Mouse (Mus musculus) CD4-positive, CD25-positive, alpha-beta regulatory T cell, adult 4 months (primary cell): Measurements from ENCODE around the gene Hoxa13. TPM values are rescaled to one million over a fixed set of nuclear protein-coding genes. Genes with fewer than 3 reads are reported as not detected.

Source experiments
- ATAC-seq: one replicate; pipeline ENCODE4 v1.8.0; 2017
- polyA plus RNA-seq, 2 experiments: library from polyadenylated mRNA; unstranded; fragments of 100-300 nt; shearing (Covaris generic); gene quantifications; one replicate each; pipeline ENCODE4 v1.2.1; 2017

Gene Hoxa13
- polyA plus RNA-seq, 2 experiments from 2014 or later = not detected

- no peak for ATAC-seq
Observed at GRCm38 (mm10) chr6:52249415-52249738, 11.3 kb downstream of the Hoxa13 start.

- ATAC-seq = no peak
Observed at GRCm38 (mm10) chr6:52248638-52249414, 11.9 kb downstream of the Hoxa13 start.

- ATAC-seq = no peak
Observed at GRCm38 (mm10) chr6:52247766-52248637, 12.7 kb downstream of the Hoxa13 start.

- ATAC-seq = no peak
Observed at GRCm38 (mm10) chr6:52246916-52247315, 13.8 kb downstream of the Hoxa13 start.

- ATAC-seq = peak; percentile 48
Observed at GRCm38 (mm10) chr6:52246403-52246803, 14.3 kb downstream of the Hoxa13 start.

GRCm38 (mm10) chr6:52245757-52246142 is 14.9 kb downstream of the Hoxa13 start, which contains the start of gene Hoxa11:
Hoxa11 (minus strand) TSS chr6:52245810.
- peak; percentile 41 for ATAC-seq

GRCm38 (mm10) chr6:52245040-52245756 is 15.5 kb downstream of the Hoxa13 start:
- no peak for ATAC-seq

- no peak for ATAC-seq
Observed at GRCm38 (mm10) chr6:52244471-52245039, 16.1 kb downstream of the Hoxa13 start.

GRCm38 (mm10) chr6:52243681-52244121 is 17.0 kb downstream of the Hoxa13 start:
- no peak for ATAC-seq

- ATAC-seq = no peak
Observed at GRCm38 (mm10) chr6:52242801-52243332, 17.8 kb downstream of the Hoxa13 start.

GRCm38 (mm10) chr6:52241001-52241621 is 19.6 kb downstream of the Hoxa13 start:
- ATAC-seq = no peak

GRCm38 (mm10) chr6:52240389-52241000 is 20.2 kb downstream of the Hoxa13 start, which contains the start of gene Hoxa10:
Hoxa10 (minus strand) TSS chr6:52240854.
- ATAC-seq = peak; percentile 78

- ATAC-seq = no peak
Observed at GRCm38 (mm10) chr6:52239625-52240388, 20.9 kb downstream of the Hoxa13 start.

GRCm38 (mm10) chr6:52238976-52239375 is 21.7 kb downstream of the Hoxa13 start:
- no peak for ATAC-seq

- no peak for ATAC-seq
Observed at GRCm38 (mm10) chr6:52238155-52238545, 22.5 kb downstream of the Hoxa13 start.

- no peak for ATAC-seq
Observed at GRCm38 (mm10) chr6:52237346-52238154, 23.1 kb downstream of the Hoxa13 start.

GRCm38 (mm10) chr6:52236806-52237205 is 23.9 kb downstream of the Hoxa13 start:
- no peak for ATAC-seq

- ATAC-seq = no peak
Observed at GRCm38 (mm10) chr6:52235866-52236265, 24.8 kb downstream of the Hoxa13 start.

GRCm38 (mm10) chr6:52235267-52235666 is 25.4 kb downstream of the Hoxa13 start:
- ATAC-seq = no peak
